Mouse (Mus musculus) spleen, adult 12 weeks (tissue): ENCODE measurements around the gene Hist1h2bk.
"Not testable (repeated sequence)": the region's sequence is repeated elsewhere in the genome, so short reads cannot be mapped to it uniquely, and the experiment has no call there.

Source experiments
- DNase-seq: peaks from one replicate; pipeline ENCODE4 v3.0.0; 2022; ENCODE audit warnings: low spot score

Gene Hist1h2bk

DNA sequence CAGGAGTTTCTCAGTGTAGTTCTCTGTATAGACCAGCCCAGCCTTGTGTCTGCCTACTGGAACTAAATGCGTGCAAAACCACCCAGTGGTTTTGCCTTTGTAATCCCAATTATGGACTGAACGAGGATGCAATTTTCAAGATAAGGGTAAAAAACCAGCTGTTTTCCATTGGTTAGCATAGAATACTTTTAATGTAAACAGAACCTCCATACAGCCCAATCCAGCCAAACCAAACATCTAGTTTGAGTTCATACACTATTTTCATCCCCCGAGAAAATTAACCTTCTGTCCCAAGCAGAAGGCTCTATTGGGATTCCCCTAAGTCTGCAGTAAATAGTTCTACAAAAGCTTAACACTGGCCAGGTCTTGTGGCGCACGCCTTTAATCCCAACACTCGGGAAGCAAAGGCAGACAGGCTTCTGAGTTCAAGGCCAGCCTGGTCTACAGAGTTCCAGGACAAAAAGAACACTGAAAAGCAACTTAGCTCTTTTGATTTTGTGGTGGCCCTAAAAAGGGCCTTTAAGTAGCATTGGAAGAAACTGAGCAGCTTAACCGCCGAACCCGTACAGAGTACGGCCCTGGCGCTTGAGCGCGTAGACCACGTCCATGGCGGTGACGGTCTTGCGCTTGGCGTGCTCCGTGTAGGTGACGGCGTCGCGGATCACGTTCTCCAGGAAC, 4.9 kb downstream of the Hist1h2bk start:
- peak; percentile 57 for DNase-seq

DNA sequence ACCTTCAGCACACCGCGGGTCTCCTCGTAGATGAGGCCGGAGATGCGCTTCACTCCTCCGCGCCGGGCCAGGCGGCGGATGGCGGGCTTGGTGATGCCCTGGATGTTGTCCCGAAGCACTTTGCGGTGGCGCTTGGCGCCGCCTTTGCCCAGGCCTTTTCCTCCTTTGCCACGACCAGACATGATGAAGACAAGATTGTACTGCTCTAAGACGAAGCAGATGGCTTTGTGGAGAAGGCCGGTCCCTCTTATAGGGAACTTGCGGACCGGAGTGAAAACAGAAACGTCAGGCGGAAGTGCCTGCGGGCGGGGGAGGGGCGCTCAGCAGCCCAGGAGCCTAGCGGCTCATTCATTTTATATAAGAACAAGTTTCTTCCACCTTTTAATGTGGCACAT, 5.5 kb downstream of the Hist1h2bk start, which contains the start of gene Hist1h4i:
TSS of gene Hist1h4i (minus strand) at position 221 of the 395 bp plus-strand sequence.
- DNase-seq, result peak; percentile 97

DNA sequence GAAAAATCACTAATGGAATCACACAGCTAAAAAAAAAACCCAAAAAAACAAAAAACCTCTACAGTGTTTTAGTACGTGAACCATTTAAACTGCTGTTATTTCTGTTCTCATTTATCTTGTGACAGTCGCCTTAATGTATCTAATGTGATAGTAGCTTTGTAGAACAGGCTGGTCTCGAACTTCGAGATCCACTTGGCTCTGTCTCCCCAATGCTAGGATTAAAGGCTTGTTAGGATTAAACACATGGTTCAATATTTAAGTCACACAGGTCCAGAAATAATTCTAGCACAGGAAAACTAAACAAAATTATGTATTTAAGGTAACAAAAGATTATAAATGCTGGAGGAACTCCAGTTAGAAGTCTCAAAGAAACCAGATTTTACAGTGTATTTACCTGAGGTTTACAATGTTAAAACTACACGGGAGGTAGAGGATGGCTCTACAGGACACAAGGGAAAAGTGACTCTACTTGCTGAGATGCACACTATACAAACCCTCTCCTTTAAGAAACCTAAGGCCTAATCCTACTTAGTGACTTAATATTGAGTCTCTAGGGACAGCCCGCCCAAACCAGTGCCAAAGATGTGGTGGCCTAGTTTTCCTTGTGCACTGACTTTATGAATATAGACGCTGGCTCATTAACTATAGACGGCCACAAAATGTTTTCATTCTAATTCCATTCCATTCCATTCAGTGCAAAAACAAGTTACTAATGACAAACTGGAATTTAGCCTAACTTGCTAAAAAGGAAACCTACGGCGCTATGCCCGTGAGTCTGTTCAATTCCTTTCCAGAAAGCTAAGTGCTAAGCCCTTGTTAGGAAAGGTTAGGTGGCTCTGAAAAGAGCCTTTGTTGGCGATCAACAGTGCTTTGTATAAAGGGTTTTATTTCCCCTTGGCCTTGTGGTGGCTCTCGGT, 6.2 kb downstream of the Hist1h2bk start:
- DNase-seq, result no peak

DNA sequence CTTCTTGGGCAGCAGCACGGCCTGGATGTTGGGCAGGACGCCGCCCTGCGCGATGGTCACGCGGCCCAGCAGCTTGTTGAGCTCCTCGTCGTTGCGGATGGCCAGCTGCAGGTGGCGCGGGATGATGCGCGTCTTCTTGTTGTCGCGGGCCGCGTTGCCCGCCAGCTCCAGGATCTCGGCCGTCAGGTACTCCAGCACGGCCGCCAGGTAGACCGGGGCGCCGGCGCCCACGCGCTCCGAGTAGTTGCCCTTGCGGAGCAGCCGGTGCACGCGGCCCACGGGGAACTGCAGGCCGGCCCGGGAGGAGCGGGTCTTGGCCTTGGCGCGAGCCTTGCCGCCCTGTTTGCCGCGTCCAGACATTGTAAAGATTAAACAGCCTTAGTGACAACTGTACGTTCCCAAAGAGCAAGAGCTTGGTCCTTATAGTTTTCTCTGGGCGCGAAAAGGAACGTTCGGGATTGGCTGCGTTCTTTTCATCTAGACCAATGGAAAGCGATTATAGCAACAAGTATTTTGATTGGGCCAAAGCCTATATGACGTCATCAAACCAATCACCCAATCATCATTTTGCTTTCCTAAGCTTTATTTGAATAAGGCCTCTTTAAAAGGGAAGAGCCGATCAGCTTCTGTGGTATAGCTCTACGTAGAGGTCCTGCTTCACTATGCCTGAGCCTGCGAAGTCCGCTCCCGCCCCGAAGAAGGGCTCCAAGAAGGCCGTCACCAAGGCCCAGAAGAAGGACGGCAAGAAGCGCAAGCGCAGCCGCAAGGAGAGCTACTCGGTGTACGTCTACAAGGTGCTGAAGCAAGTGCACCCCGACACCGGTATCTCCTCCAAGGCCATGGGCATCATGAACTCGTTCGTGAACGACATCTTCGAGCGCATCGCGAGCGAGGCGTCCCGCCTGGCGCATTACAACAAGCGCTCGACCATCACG, 7.2 kb downstream of the Hist1h2bk start, which contains the start of the genes Hist1h2ag and Hist1h2bj:
TSS of gene Hist1h2ag (minus strand) at position 377 of the 935 bp plus-strand sequence.
TSS of gene Hist1h2bj (plus strand) at position 647 of the 935 bp plus-strand sequence.
- peak; percentile 85 for DNase-seq

DNA sequence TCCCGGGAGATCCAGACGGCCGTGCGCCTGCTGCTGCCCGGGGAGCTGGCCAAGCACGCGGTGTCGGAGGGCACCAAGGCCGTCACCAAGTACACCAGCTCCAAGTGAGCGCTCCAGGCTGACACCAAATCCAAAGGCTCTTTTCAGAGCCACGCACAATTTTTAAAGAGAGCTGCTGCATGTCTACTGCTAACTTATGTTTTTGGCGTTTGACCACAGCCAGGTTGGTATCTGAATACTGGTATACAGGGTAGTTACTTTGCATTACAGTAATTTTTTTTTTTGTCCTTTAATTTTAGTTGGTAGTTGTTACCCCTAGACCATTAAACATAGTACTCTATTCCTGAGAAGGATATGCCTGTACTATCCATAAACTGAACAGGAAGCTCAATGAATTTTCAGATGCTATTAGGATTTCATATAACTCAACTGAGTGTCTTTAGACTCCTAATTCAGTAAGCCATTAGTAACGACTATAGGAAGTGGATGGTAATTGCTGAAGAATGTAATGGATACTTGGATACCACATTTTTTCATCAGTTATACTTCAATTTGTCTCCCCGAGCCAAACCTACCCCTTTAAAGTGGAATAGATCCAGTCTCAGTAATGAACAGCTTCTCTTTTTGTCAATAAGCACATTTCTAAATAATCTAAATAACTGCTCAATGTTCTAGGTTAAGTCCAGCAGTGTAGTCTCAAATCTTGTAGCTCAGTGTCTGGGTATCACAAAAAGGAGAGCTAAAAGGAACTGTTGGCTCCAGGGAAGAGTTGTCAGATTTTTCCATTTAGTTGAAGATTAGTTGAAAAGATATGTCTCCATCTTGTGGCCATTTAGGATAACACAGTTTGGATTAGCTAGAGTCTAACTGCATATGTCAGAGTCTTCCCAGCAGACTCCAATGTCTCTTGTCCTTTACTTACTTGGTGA, 8.1 kb downstream of the Hist1h2bk start:
- DNase-seq, result no peak

DNA sequence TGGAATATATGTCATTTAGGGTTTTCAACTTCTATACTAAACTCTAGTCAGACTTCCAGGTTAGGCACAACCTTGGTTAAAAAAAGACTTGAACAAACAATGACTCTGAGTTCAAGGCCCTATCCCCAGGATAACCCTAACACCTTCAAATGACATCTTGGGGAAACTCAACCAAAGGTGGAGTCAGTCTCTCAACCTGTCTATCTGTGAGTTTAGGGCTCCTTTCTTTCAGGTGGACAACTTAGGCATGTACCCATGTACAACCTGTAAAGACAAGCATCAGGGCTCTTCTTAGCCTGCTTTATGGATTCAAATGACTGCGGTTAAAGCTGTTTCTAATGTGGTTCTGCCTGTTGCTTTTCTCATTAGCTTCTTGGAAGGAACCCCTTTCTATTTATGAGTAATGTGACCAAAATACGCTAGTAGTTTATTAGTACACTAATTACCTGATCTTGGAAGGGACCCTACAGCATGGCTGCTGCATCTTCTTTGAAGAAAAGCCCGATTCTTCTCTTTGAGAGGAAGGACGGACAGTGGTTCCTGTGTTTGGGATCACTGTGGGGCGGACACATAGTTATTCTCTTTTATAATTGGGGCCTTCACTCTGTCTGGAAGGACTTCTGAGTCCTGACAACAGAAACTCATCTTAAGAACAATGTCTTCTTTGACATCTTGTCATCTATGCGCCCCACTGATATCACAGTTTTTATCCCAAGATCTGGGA, 8.9 kb downstream of the Hist1h2bk start:
- no peak for DNase-seq

DNA sequence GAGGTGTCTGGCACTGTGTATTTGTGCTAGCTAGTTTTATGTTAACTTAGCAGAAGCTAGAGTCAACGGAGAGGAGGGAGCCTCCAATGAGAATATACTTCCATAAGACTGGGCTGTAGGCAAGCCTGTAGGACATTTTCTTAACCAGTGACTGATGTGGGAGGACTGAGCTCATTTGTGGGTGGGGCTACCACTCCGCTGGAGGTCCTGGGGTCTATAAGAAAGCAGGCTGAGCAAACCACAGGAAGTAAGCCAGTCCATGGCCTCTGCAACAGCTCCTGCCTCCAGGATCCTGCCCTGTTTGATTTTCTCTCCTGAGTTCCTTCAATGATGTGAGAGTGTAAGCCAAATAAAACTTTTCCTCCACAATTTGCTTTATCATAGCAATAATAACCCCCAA, 9.6 kb downstream of the Hist1h2bk start:
- no peak for DNase-seq

DNA sequence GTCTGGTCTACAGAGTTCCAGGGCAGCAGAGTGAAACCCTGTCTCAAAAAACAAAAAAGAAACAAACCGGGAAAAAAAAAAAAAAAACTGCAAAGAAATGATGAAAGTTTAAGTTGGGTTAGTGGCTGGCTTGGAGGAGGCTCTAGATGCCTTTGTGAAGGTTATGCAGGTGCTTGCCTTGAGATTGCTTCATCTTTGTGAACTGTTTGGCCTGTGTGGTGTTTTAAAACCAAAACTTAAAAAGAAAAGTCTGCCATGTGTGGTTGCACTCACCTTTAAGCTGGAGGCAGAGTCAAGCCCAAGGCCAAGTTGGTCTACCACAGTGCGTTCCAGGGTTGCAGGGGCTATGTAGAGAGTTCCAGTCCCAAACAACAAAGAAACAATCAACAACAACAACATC, 13.4 kb downstream of the Hist1h2bk start:
- no peak for DNase-seq

DNA sequence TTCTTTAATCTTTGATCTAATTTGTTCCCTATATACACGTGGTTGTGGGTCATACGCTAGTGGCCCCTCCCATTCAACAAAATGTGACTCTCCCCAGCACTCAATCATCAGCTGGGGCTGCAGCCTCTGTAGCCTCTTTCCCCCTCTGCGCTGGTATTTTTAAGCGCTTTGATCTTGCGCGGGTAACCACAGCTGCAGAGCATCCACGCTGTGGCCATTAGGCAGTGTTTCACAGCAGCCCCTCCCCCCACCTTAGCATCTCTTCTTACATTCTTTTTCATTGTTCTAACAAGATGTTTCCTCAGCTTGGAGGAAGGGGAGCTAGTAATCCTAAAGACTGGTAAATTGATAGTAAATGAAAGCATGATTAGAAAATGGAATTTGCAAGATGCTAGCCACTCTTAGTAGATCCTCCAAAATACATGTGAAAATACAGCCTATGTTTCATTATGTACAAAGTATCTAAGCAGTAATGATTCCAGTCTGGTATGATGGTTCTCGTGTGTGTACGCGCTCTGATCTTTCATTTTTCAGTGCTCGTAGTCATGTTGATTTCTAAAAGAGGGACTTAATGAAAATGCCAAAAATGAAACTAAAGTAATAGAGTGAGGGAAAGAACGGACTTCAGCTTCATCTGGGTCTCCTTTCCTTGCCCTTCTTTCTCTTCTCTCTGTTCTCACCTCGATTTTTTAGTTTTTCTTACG, 14.2 kb downstream of the Hist1h2bk start:
- DNase-seq, result no peak

DNA sequence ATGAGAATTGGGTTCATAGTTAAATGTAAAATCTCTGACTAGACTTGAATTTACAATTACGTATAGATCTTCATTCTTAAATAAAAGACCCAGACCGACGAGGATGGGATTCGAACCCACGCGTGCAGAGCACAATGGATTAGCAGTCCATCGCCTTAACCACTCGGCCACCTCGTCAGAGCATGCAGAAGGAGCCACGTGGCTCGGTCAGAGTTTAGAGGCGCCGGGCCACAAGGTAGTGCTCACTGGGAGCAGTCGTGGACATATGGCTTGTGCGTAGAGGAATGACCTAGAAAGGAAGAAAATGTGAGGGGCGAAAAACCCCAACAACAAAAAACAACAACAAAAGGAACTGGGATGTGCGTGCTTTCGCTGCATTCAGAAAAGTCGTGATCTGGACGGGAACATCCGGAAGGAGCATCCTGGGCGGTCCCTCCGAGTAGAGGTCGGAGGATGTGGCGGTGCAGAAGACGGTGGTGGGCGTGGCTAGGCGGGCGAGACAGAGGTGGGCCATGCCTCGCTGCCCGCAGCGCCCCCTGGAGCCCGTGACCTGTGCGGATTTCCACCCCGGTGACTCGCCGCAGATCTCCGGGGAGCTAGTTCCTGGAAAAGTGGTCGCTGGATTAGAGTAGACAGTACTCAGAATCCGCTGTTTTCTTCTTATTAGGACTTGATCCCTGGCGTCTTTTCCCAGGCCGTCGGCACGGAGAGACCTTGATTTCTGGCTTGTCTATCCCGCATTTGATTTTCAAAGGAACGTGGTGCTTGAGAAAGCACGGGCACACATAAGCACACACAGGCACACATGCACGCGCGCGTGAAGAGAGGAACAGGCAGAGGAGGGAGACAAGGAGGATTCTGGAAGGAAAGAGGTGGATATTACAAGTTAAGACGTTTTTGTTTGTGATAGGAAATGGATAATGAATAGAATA, 15.2 kb downstream of the Hist1h2bk start:
- DNase-seq, result peak; percentile 90

DNA sequence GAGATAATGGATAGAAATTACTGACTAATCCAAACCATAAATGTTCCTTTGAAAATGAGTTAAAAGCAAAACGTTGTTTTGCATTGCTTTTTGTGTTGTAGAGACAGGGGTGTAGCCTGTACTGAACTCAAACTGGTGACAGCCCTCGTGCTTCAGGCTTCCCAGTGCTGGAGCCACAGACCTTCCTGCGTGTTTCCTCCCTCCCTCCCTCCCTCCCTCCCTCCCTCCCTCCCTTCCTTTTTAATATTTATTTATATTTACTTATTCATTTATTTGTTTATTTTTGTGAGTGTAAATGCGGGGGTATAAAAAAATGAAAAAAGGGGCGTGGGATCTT, 15.8 kb downstream of the Hist1h2bk start:
- DNase-seq, result no peak

DNA sequence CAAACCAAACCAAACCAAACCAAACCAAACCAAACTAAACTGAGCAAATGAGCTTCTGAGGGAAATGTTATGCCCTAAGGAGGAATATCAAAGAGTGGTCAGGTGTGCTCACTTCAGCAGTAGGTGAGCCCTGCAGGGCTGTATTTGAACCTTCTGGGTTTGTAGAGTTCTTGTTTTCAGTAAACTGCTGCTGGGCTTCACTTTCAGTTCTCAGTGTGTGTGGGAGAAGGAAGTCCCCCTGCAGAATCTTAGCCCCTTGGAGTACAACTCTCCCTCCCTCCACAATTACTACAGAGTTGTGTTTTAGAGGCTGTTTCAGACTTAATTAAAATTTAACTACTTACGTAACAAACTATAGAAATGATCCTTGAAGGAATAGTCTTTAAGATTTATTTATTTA, 18.1 kb downstream of the Hist1h2bk start:
- no peak for DNase-seq

DNA sequence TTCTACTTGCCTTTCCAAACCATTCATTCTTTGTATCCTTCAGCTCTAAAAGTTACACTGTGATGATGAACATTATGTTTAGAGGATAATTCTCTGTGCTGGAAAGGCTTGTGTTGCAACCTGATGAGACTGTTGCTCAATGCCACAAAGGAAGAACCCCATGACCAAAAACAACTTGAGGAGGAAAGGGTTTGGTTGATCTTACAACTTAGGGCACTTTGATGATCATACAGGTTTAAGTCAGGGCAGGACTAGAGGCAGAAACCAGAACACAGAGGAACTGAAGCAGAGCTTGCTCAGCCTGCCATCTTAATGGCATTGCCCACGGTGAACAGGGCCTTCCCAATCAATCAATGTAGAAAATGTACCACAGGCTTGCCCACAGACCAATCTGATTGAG, 25.8 kb downstream of the Hist1h2bk start:
- no peak for DNase-seq

DNA sequence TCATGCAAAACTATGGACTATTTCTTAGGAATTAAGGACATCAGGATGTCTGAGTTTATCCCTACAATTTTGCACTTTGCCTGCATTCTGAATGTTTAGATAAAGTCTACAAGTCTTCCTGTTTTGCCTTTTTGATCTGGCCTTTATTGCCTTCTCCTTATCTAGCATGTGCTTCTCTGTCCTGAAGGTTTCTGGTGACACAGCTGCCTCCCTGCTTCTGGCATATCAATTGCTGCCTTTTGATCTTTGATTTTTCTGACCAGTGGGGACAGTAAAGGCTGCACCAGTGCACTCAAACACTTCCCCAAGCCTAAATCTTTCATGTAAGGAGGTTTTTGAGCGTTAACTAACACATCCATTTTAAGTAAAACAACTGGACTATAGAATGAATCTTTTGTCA, 27.8 kb downstream of the Hist1h2bk start:
- no peak for DNase-seq

DNA sequence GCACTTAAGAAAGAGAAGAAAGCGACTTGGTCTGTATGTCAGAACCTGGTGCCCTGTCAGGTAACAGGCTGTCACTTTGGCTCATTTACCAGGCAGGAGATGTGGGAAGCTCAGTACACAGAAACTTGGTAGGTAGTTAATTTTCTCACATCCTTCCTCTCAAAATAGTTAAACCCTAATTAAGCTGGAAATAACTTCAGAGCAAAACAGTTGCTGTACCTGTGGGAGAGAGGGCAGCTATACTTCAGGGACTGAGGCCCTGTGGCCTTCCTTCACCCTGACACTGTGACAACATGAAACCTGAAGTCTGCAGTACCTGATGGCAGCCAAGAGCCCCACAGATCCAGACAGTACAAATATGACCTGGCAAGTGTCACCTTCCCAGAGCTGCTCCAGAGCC, 48.5 kb downstream of the Hist1h2bk start, which contains the start of gene Vmn1r188:
TSS of gene Vmn1r188 (plus strand) at position 301 of the 400 bp plus-strand sequence.
- not testable (repeated sequence) for DNase-seq
